Mouse (Mus musculus): Measurements from ENCODE around the gene Ube2q1. TPM values are rescaled to one million over a fixed set of nuclear protein-coding genes. Genes with fewer than 3 reads are reported as not detected.

Ube2q1 gene
- polyA plus RNA-seq, 1 experiment: 35.2 TPM

DNA sequence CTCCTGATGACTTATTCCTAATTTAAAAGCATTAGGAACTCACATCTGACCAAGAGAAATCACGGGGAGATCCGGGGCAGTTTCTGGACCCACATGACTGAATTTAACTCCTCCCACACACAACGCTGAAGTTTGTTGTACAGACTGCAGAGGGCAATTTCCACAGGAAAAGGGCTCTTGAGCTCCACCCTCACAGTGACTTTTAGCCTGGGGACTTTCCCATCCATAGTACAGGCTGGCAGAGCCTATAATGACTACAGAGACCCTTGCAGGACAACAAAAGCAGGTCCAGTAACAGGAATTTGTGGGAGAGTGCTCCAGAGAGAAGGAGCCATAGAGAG lies 28.1 kb downstream of the Ube2q1 start:
- no peak overlapping the region for H3K4me3 ChIP-seq (replicated peaks)
- peaks cover 19% of the 10 kb centered on the region for H3K4me1 ChIP-seq
- H3K27me3 ChIP-seq (replicated peaks): peaks cover 15% of the 10 kb centered on the region
- no peaks in the 10 kb centered on the region for H3K36me3 ChIP-seq (replicated peaks; ENCODE audit: low read length)
- H3K9me3 ChIP-seq: no peaks in the 10 kb centered on the region
- TF ChIP-seq FLI1 (IDR thresholded peaks at IDR 0.05; ENCODE audit: low read length) (no peak), GATA1 (IDR thresholded peaks at IDR 0.05; ENCODE audit: borderline replicate concordance, low read length) (no peak)

DNA sequence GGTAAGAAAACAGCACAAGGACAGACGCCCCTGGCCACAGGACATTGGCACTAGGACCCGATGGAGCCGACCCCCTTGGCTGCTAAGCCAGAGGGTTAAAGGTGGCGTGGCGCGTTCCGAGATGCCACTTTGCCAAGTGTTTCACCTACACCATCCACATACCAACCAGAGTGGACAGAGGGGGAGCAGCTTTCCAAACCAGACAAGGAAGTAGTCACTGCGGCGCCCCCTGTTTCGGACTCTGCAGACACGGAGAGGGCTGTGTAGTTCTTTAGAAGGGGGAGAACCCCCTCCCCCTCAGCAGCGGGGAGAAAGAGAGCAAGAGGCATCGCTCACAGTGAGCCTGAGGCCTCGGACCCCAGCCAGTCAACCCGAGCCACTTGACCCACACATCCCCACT lies 29.5 kb downstream of the Ube2q1 start:
- no peak for TF ChIP-seq GATA1 (IDR thresholded peaks at IDR 0.05; ENCODE audit: borderline replicate concordance, low read length)
- no peak for TF ChIP-seq FLI1 (IDR thresholded peaks at IDR 0.05; ENCODE audit: low read length)
- peaks cover 20% of the 10 kb centered on the region for H3K4me1 ChIP-seq
- peaks cover 18% of the 10 kb centered on the region for H3K27me3 ChIP-seq (replicated peaks)
- H3K9me3 ChIP-seq: peaks cover 5% of the 10 kb centered on the region; the same call in 1 of the 2 replicates
- H3K36me3 ChIP-seq (replicated peaks; ENCODE audit: low read length): no peaks in the 10 kb centered on the region
- no peak overlapping the region for H3K4me3 ChIP-seq (replicated peaks)

GRCm38 (mm10) chr3:89805179-89805578 lies 31.8 kb downstream of the Ube2q1 start:
- peaks cover 5% of the 10 kb centered on the region; the same call in 1 of the 2 replicates for H3K9me3 ChIP-seq
- no peak overlapping the region for H3K4me3 ChIP-seq (replicated peaks)
- TF ChIP-seq FLI1 (IDR thresholded peaks at IDR 0.05; ENCODE audit: low read length): no peak
- TF ChIP-seq GATA1 (IDR thresholded peaks at IDR 0.05; ENCODE audit: borderline replicate concordance, low read length): no peak
- peaks cover 15% of the 10 kb centered on the region for H3K4me1 ChIP-seq
- H3K27me3 ChIP-seq (replicated peaks): peaks cover 25% of the 10 kb centered on the region
- no peaks in the 10 kb centered on the region for H3K36me3 ChIP-seq (replicated peaks; ENCODE audit: low read length)

DNA sequence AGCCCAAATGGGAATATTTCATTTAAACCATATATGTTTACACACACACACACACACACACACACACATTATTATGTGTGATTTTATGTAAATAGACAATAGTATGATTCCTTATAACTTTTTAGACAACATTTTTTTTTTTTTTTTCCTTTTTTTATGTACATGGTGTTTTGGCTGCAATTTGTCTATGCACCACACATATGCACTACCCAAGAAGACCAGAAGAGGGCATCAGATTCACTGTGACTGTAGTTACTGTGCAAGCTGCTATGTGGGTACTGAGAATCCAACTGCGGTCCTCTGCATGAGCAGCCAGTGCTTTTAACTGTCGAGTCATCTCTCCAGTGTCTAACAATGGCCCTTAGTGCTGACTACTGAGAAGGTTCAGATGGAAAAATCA lies 33.3 kb downstream of the Ube2q1 start:
- Histone ChIP-seq H3K4me1 (peaks cover 11% of the 10 kb centered on the region), H3K27me3 (replicated peaks) (peaks cover 25% of the 10 kb centered on the region), H3K4me3 (replicated peaks) (no peak overlapping the region), H3K9me3 (peaks cover 5% of the 10 kb centered on the region; the same call in 1 of the 2 replicates), H3K36me3 (replicated peaks; ENCODE audit: low read length) (no peaks in the 10 kb centered on the region)
- no peak for TF ChIP-seq FLI1 (IDR thresholded peaks at IDR 0.05; ENCODE audit: low read length)
- no peak for TF ChIP-seq GATA1 (IDR thresholded peaks at IDR 0.05; ENCODE audit: borderline replicate concordance, low read length)

- TF ChIP-seq FLI1 (IDR thresholded peaks at IDR 0.05; ENCODE audit: low read length) (no peak), GATA1 (IDR thresholded peaks at IDR 0.05; ENCODE audit: borderline replicate concordance, low read length) (no peak)
- H3K9me3 ChIP-seq: peaks cover 5% of the 10 kb centered on the region; the same call in 1 of the 2 replicates
- H3K27me3 ChIP-seq (replicated peaks): peaks cover 22% of the 10 kb centered on the region
These were observed 33.8 kb downstream of the Ube2q1 start for GRCm38 (mm10) chr3:89807171-89807570.

DNA sequence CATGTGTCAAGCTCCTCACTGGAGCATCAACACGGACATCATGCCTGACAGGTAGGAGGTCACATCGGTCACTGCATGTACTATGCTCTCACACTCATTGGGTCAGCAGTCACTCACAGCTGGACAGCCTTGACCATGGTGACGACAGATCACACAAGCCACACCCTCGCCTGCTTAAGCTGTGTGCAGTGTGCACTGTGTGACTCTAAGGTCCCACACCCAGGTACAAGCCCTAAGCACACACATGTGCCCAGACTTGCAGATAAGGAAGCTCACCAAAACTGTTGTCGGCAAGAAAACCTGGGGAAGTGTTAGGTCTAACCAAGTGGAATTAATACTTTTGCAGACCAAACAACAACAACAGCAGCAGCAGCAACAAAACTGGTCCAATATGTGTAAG lies 34.5 kb downstream of the Ube2q1 start:
- Histone ChIP-seq H3K4me3 (replicated peaks) (peak overlapping the region; percentile 44), H3K4me1 (peaks cover 8% of the 10 kb centered on the region), H3K36me3 (replicated peaks; ENCODE audit: low read length) (no peaks in the 10 kb centered on the region), H3K27me3 (replicated peaks) (peaks cover 25% of the 10 kb centered on the region), H3K9me3 (peaks cover 5% of the 10 kb centered on the region; the same call in 1 of the 2 replicates)
- TF ChIP-seq GATA1 (IDR thresholded peaks at IDR 0.05; ENCODE audit: borderline replicate concordance, low read length): no peak
- no peak for TF ChIP-seq FLI1 (IDR thresholded peaks at IDR 0.05; ENCODE audit: low read length)

More at GRCm38 (mm10) chr3:89807171-89807570, 33.8 kb downstream of the Ube2q1 start:
- Histone ChIP-seq H3K36me3 (replicated peaks; ENCODE audit: low read length) (no peaks in the 10 kb centered on the region), H3K4me3 (replicated peaks) (no peak overlapping the region), H3K4me1 (peaks cover 8% of the 10 kb centered on the region)

DNA sequence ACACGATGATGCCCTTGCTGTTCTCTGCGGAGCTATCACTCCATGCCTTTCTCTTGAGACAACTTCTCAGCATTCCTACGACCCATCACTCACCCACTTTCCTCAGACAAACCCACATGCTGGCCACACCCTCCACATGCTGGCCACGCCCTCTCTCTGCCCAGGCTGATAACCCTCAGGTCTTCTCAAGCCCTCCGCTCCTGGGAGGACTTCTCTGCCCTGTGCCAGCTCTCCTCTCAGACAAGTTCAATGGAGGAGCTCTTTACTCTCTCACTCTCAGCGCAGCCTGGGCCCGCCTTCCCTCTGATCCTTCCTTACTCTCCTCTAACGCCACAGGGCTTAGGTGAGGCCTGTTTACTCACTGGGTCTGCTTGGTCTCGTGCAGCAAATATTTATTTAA lies 35.2 kb downstream of the Ube2q1 start:
- TF ChIP-seq FLI1 (IDR thresholded peaks at IDR 0.05; ENCODE audit: low read length): no peak
- no peak for TF ChIP-seq GATA1 (IDR thresholded peaks at IDR 0.05; ENCODE audit: borderline replicate concordance, low read length)
- H3K4me3 ChIP-seq (replicated peaks): no peak overlapping the region
- peaks cover 8% of the 10 kb centered on the region for H3K4me1 ChIP-seq

DNA sequence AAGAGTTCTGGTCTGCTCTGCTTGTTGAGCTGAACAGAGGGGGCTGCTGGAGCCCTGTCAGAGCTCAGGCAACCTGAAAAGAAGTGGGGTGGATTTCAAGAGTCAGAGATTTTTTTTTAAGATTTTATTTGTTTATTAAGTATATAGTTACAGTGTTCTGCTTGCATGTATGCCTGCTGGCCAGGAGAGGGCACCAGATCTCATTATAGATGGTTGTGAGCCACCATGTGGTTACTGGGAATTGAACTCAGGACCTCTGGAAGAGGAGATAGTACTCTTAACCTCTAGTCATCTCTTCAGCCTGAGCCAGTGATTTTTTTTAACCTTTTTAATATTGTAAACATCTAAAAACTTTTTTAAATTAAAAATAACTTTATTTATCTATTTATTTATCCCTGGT lies 37.4 kb downstream of the Ube2q1 start:
- peaks cover 30% of the 10 kb centered on the region for H3K27me3 ChIP-seq (replicated peaks)
- TF ChIP-seq GATA1 (IDR thresholded peaks at IDR 0.05; ENCODE audit: borderline replicate concordance, low read length) (no peak), FLI1 (IDR thresholded peaks at IDR 0.05; ENCODE audit: low read length) (no peak)
- H3K4me3 ChIP-seq (replicated peaks): no peak overlapping the region
- H3K4me1 ChIP-seq: peaks cover 8% of the 10 kb centered on the region
- peaks cover 5% of the 10 kb centered on the region; the same call in 1 of the 2 replicates for H3K9me3 ChIP-seq
- H3K36me3 ChIP-seq (replicated peaks; ENCODE audit: low read length): no peaks in the 10 kb centered on the region

More for the DNA sequence above, 35.2 kb downstream of the Ube2q1 start:
- Histone ChIP-seq H3K9me3 (peaks cover 5% of the 10 kb centered on the region; the same call in 1 of the 2 replicates), H3K36me3 (replicated peaks; ENCODE audit: low read length) (no peaks in the 10 kb centered on the region), H3K27me3 (replicated peaks) (peaks cover 22% of the 10 kb centered on the region)

GRCm38 (mm10) chr3:89812166-89812565 lies 38.8 kb downstream of the Ube2q1 start:
- TF ChIP-seq FLI1 (IDR thresholded peaks at IDR 0.05; ENCODE audit: low read length) (no peak), GATA1 (IDR thresholded peaks at IDR 0.05; ENCODE audit: borderline replicate concordance, low read length) (no peak)
- Histone ChIP-seq H3K9me3 (peaks cover under 1% of the 10 kb centered on the region; the same call in 1 of the 2 replicates), H3K36me3 (replicated peaks; ENCODE audit: low read length) (no peaks in the 10 kb centered on the region), H3K4me3 (replicated peaks) (no peak overlapping the region), H3K4me1 (peaks cover 8% of the 10 kb centered on the region), H3K27me3 (replicated peaks) (peaks cover 39% of the 10 kb centered on the region)

GRCm38 (mm10) chr3:89814051-89814450 lies 40.6 kb downstream of the Ube2q1 start:
- Histone ChIP-seq H3K9me3 (no peaks in the 10 kb centered on the region), H3K4me1 (peaks cover under 1% of the 10 kb centered on the region; the same call in 1 of the 2 replicates), H3K36me3 (replicated peaks; ENCODE audit: low read length) (no peaks in the 10 kb centered on the region), H3K4me3 (replicated peaks) (no peak overlapping the region), H3K27me3 (replicated peaks) (peaks cover 42% of the 10 kb centered on the region)
- TF ChIP-seq FLI1 (IDR thresholded peaks at IDR 0.05; ENCODE audit: low read length): no peak
- no peak for TF ChIP-seq GATA1 (IDR thresholded peaks at IDR 0.05; ENCODE audit: borderline replicate concordance, low read length)

Measured in megakaryocyte, embryonic 14.5 days (primary cell).